Mouse (Mus musculus) spleen, postnatal 0 days (tissue): ENCODE data around the gene Vmn1r2. TPM values are rescaled to one million over a fixed set of nuclear protein-coding genes. Genes with fewer than 3 reads are reported as not detected.

ENCODE experiments used
- polyA plus RNA-seq: library from polyadenylated mRNA; unstranded; fragments of >200 nt; fragmentation: Nextera tagmentation; extraction: Ambion mirVana; gene quantifications from 2 replicates; pipeline ENCODE4 v1.2.1, GENCODE M21; 2015

Vmn1r2 gene
- polyA plus RNA-seq = not detected in 2 replicates

GRCm38 (mm10) chr4:3167020-3167419, at the start of gene Vmn1r2:
TSS of gene Vmn1r2 (plus strand) at chr4:3167320.

GRCm38 (mm10) chr4:3185258-3185657, 18.1 kb downstream of the Vmn1r2 start, which contains the start of gene Vmn1r3:
TSS of gene Vmn1r3 (minus strand) at chr4:3185358.

Other genes starting within 250 kb of the Vmn1r2 start
- gene Vmn1r3, start 18.0 kb downstream of the Vmn1r2 start, polyA plus RNA-seq = not detected in 2 replicates